Mouse (Mus musculus) forebrain, postnatal 0 days (tissue): ENCODE data around the gene Lfng. TPM values are rescaled to one million over a fixed set of nuclear protein-coding genes. Genes with fewer than 3 reads are reported as not detected.
A peak's percentile ranks its signal among the peaks of the same experiment; 100 is the strongest.

Source experiments
- ATAC-seq: fragments of 200-750 bp; cut with Nextera tagmentation; 2 replicates; pipeline ENCODE4 v1.8.0; 2017; ENCODE audit warnings: mild to moderate bottlenecking, moderate library complexity
- DNase-seq: peaks from one replicate; pipeline ENCODE4 v3.0.0-alpha.2; 2015
- H3K27ac ChIP-seq: fragments of 300-500 bp; sonication (generic); 2 replicates; pipeline ENCODE4 v1.5.1; 2014; ENCODE audit warnings: low read depth, mild to moderate bottlenecking, antibody characterized with exemption, low read length, moderate library complexity, mixed read lengths
- H3K27me3 ChIP-seq: fragments of 300-500 bp; sonication (generic); 2 replicates; pipeline ENCODE4 v1.6.1; 2014; ENCODE audit warnings: mild to moderate bottlenecking, low read length, mixed read lengths; ENCODE audit not compliant: insufficient read depth
- H3K36me3 ChIP-seq: fragments of 300-500 bp; sonication (generic); 2 replicates; pipeline ENCODE4 v1.6.1; 2014; ENCODE audit warnings: mild to moderate bottlenecking, moderate library complexity; ENCODE audit not compliant: insufficient read depth
- H3K4me1 ChIP-seq: fragments of 300-500 bp; sonication (generic); 2 replicates; pipeline ENCODE4 v1.6.1; 2014; ENCODE audit warnings: antibody characterized with exemption; ENCODE audit not compliant: insufficient read depth
- H3K4me2 ChIP-seq: fragments of 300-500 bp; sonication (generic); 2 replicates; pipeline ENCODE4 v1.6.1; 2014; ENCODE audit warnings: low read depth, mild to moderate bottlenecking, moderate library complexity
- H3K4me3 ChIP-seq: fragments of 300-500 bp; sonication (generic); 2 replicates; pipeline ENCODE4 v1.5.1; 2014; ENCODE audit warnings: low read depth, low read length, mixed read lengths
- H3K9ac ChIP-seq: fragments of 300-500 bp; sonication (generic); 2 replicates; pipeline ENCODE4 v1.6.1; 2014; ENCODE audit warnings: mild to moderate bottlenecking
- H3K9me3 ChIP-seq: fragments of 300-500 bp; sonication (generic); 2 replicates; pipeline ENCODE4 v1.6.1; 2016; ENCODE audit warnings: low read length
- CTCF ChIP-seq: sonication (generic); IDR thresholded peaks from 2 replicates; pipeline ENCODE4 v1.5.1; 2016; ENCODE audit warnings: antibody characterized with exemption, control low read depth, low read depth
- WGBS: fragments of 180-500 bp; shearing (Covaris S2); extraction: QIAGEN DNeasy Blood & Tissue Kit; methylation state at CpG from one replicate; pipeline ENCODE4 v1.1.7; 2014; 5-methylcytosine and 5-hydroxymethylcytosine counted together
- polyA plus RNA-seq: library from polyadenylated mRNA; unstranded; fragments of >200 nt; fragmentation: Nextera tagmentation; extraction: Ambion mirVana; gene quantifications from 2 replicates; pipeline ENCODE4 v1.2.1, GENCODE M21; 2015
- total RNA-seq: library from RNA; depleted of rRNA; stranded (reverse); fragments of >200 nt; gene quantifications from 2 replicates; pipeline ENCODE4 v1.2.3, GENCODE M21; 2014

Gene Lfng
- total and polyA plus RNA-seq, 2 experiments from 2014 or later, result 23.0 to 39.4 TPM

GRCm38 (mm10) chr5:140645454-140645853, 38.3 kb downstream of the Lfng start:
- WGBS, result 80% methylated on average over 4 of the region's 4 CpGs
- Histone ChIP-seq H3K4me3 (peak overlapping the region; percentile 9; the same call in 1 of the 2 replicates), H3K27ac (0 out of 2 replicates have a peak overlapping the region, but pooled peaks have one; percentile 21), H3K36me3 (peaks cover 14% of the 10 kb centered on the region; the same call in 1 of the 2 replicates), H3K4me1 (peaks cover 21% of the 10 kb centered on the region), H3K27me3 (no peaks in the 10 kb centered on the region), H3K4me2 (peak overlapping the region; percentile 95), H3K9ac (peak overlapping the region; percentile 100), H3K9me3 (no peaks in the 10 kb centered on the region)
- DNase-seq (no peak), ATAC-seq (no peak)
- no peak for TF ChIP-seq CTCF

GRCm38 (mm10) chr5:140646171-140646570, 39.1 kb downstream of the Lfng start:
- no peak for TF ChIP-seq CTCF
- Histone ChIP-seq H3K4me2 (peak overlapping the region; percentile 95), H3K36me3 (peaks cover 10% of the 10 kb centered on the region; the same call in 1 of the 2 replicates), H3K4me3 (peak overlapping the region; percentile 97), H3K4me1 (peaks cover 21% of the 10 kb centered on the region), H3K27me3 (no peaks in the 10 kb centered on the region), H3K27ac (0 out of 2 replicates have a peak overlapping the region, but pooled peaks have one; percentile 96), H3K9me3 (no peaks in the 10 kb centered on the region), H3K9ac (peak overlapping the region; percentile 100)
- DNase-seq (no peak), ATAC-seq (no peak)
- WGBS, result 37% methylated on average over 6 of the region's 6 CpGs

- TF ChIP-seq CTCF, result no peak
- DNase-seq, result no peak
- peaks cover 18% of the 10 kb centered on the region for H3K4me1 ChIP-seq
Observed at GRCm38 (mm10) chr5:140647031-140647760, 40.1 kb downstream of the Lfng start.

DNA sequence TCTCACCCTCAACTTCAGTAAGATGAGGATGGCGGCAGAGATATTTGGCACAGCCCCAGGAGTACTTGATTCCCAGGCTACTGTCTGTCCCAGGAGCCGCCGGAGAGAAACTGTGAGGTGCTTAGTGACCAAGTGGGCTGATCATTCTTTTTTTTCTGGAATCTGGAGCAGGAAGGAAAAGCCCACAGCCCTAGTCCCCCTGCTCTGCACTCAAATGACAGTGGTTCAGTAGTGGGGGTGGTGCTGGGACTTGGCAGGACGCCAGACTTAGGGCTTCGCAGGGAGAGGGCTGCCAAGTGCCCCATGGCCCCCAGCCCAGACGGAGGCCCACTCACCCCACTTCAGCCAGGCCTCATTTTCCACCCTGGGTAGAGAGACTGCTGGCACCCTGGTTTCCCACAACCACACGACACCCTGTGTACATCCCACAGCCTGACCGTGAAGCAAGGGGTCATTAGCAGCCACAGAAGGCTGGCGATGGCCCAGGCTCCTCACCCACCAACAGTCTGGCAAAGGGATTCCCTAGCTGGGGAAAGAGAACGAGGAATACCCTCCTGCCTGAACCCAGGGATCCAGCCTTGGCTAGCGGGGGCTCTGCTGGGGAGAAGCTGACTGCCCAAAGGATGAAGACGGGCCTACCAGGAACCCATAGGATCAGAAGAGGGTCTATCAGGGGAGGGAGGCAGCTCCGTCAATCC, 40.9 kb downstream of the Lfng start:
- TF ChIP-seq CTCF, result no peak
- peaks cover 7% of the 10 kb centered on the region; the same call in 1 of the 2 replicates for H3K36me3 ChIP-seq
- 1% methylated on average over 13 of the region's 13 CpGs for WGBS
- H3K9ac ChIP-seq, result peak overlapping the region; percentile 100
- peaks cover 17% of the 10 kb centered on the region for H3K4me1 ChIP-seq
- no peaks in the 10 kb centered on the region for H3K27me3 ChIP-seq
- no peaks in the 10 kb centered on the region for H3K9me3 ChIP-seq
- peak overlapping the region; percentile 97 for H3K4me3 ChIP-seq
- H3K27ac ChIP-seq, result peak overlapping the region; percentile 96
- peak; percentile 18 for ATAC-seq
- H3K4me2 ChIP-seq, result peak overlapping the region; percentile 95
- peak; percentile 73 for DNase-seq

More at GRCm38 (mm10) chr5:140647031-140647760, 40.1 kb downstream of the Lfng start:
- peaks cover 10% of the 10 kb centered on the region; the same call in 1 of the 2 replicates for H3K36me3 ChIP-seq
- ATAC-seq, result no peak
- H3K4me2 ChIP-seq, result peak overlapping the region; percentile 95
- H3K4me3 ChIP-seq, result peak overlapping the region; percentile 97
- 19% methylated on average over 13 of the region's 13 CpGs for WGBS
- H3K9me3 ChIP-seq, result no peaks in the 10 kb centered on the region
- H3K27ac ChIP-seq, result peak overlapping the region; percentile 96
- H3K9ac ChIP-seq, result peak overlapping the region; percentile 100
- H3K27me3 ChIP-seq, result no peaks in the 10 kb centered on the region

GRCm38 (mm10) chr5:140648519-140649100, 41.5 kb downstream of the Lfng start, which contains the start of gene Ttyh3:
TSS of gene Ttyh3 (minus strand) at chr5:140649031.
- no peaks in the 10 kb centered on the region for H3K27me3 ChIP-seq
- peaks cover 17% of the 10 kb centered on the region for H3K4me1 ChIP-seq
- peak within 1 kb of the TSS; percentile 95 for H3K4me2 ChIP-seq
- H3K27ac ChIP-seq, result peak within 1 kb of the TSS; percentile 96
- 4% methylated on average over 57 of the region's 62 CpGs for WGBS
- no peaks in the 10 kb centered on the region for H3K9me3 ChIP-seq
- ATAC-seq (no peak), DNase-seq (no peak)
- H3K4me3 ChIP-seq, result peak within 1 kb of the TSS; percentile 97
- H3K9ac ChIP-seq, result peak within 1 kb of the TSS; percentile 100
- H3K36me3 ChIP-seq, result peaks cover 5% of the 10 kb centered on the region; the same call in 1 of the 2 replicates
- no peak for TF ChIP-seq CTCF

DNA sequence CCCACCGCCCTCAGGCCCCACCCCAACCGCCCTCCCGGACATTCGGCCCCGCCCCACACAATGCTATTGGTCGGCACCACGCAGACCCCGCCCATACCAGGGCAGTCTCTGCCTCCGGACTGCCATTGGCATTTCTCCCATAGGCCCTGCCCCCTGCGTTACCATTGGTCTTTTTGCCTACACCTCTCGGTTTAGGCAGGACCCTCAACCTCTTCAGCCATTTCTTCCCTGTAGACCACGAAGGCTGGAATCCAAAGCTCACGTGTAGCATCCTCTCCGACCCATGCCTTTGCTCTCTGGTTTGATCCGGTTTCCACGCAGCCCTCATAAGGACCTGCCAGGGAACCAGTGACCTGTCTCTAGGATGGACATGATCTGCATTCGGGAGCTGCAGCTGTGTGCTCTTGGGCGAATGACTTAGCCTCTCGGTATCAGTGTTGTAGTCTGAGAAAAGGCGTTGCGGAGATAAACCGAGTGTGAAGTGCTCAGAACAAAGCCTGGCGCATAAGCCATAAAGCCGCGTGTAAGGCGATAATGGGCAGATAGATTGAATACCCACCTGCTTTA, 42.1 kb downstream of the Lfng start:
- Histone ChIP-seq H3K9me3 (no peaks in the 10 kb centered on the region), H3K36me3 (no peaks in the 10 kb centered on the region), H3K4me1 (peaks cover 17% of the 10 kb centered on the region), H3K27ac (peak overlapping the region; percentile 96), H3K4me3 (peak overlapping the region; percentile 97), H3K27me3 (no peaks in the 10 kb centered on the region), H3K9ac (peak overlapping the region; percentile 69), H3K4me2 (peak overlapping the region; percentile 63)
- peak; percentile 91 for ATAC-seq
- WGBS, result 3% methylated on average over 26 of the region's 26 CpGs
- TF ChIP-seq CTCF, result no peak
- peak; percentile 99 for DNase-seq
